Mouse (Mus musculus) mouse trophoblast stem cell (cell line): Measurements from ENCODE around the gene Fam217a.

Experiments used
- in situ Hi-C, 2 experiments: fragments of 300-500 bp; cut with MseI, MboI; formaldehyde crosslinking; loops; 2 replicates in 1 of 2; 3 replicates in 1 of 2; pipeline ENCODE4 v1.15.1; 2025

The Fam217a gene

GRCm38 (mm10) chr13:34873801-34874681 lies 50.1 kb downstream of the Fam217a start:
- in situ Hi-C loops = no loop called here

GRCm38 (mm10) chr13:34864420-34865169 lies 59.5 kb downstream of the Fam217a start:
- in situ Hi-C loops = loop anchor here (5.0 kb wide), 2 partner anchors 212 to 222 kb away; partner anchors contain the start of gene Pxdc1 (in 1 of the 2)

DNA sequence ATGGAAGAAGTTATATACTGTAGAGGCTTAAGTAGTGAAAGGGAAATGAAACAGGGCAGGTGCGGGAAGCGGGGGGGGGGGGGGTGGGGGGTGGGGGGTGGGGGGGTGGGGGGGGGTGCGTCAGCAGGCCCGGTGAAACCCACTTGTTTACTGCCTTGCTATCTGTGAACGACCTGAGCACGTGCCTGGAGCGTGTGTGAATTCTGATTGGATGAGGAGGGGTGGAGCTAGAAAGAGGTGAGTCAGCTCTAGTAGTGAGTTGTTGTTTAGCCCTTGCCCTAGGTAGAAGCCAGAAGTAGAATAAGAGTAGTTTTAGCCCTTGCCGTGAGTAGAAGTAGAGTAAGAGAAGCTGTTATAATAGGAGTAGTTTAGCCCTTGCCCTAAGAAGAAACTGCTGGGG lies 62.9 kb downstream of the Fam217a start:
- in situ Hi-C loops = loop anchor here (5.0 kb wide), 2 partner anchors 209 to 219 kb away; partner anchors contain the start of gene Pxdc1 (in 1 of the 2)
